Mouse (Mus musculus) mammary gland, adult 2 months (tissue): ENCODE data around the gene Trove2. TPM values are rescaled to one million over a fixed set of nuclear protein-coding genes. Genes with fewer than 3 reads are reported as not detected.

ENCODE experiments used
- polyA plus RNA-seq: library from polyadenylated mRNA; depleted of rRNA; stranded (reverse); fragments of >200 nt; gene quantifications from 2 replicates; pipeline ENCODE4 v1.2.3, GENCODE M21; 2012; ENCODE audit warnings: low replicate concordance; rRNA removed

Gene Trove2
- polyA plus RNA-seq, result 0.90 and 2.0 TPM in 2 replicates

DNA sequence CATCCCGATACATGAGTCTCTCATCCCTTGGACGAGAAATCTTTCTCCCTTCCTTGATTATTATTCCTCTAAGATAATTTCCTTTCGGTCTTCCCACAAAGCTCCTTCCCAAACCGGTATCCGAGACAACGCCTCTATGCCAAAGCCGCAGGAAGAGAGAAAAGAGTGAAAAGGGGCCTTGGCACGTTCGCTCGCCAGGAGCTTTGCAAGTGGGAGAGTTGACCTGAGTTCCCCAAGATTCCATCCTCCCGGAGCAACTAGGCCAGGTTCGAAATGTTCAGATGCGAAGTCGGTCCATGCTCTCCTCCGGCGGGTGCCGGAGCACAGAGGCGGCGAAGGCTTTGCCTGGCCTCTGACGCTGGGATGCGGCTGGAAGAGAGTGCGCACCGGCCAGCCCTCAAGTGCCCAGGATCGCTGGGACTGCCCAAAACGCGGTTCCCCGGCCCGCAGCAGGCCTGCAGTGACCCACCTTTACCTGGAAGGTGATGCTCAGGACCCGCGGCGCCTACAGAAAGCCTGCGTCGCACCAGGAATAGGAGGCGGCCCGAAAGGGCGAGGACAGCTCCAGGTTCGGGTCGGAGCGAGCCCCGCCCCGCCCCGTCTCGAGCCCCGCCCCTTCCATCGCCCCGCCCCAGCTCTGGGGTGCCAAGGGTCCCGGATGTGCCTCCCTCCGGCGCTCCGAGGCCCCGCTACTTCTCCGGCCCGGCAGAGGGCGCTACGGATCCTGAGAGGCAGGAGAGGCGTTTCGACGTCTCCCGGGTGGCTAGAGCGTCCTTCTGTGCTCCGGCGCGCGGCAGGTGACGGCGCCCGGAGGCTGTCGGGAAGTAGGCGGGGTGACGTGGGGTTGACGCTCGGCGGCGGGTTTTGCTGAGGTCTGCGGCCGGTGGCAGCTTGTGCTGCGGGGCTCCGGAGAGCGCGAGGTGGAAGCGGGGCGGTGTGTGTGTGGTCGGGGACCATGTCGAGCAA, at the start of gene Trove2, which contains the start of gene Uchl5:
TSS of gene Trove2 (minus strand) at position 623 of the 966 bp plus-strand sequence.
TSS of gene Uchl5 (plus strand) at position 827 of the 966 bp plus-strand sequence.

DNA sequence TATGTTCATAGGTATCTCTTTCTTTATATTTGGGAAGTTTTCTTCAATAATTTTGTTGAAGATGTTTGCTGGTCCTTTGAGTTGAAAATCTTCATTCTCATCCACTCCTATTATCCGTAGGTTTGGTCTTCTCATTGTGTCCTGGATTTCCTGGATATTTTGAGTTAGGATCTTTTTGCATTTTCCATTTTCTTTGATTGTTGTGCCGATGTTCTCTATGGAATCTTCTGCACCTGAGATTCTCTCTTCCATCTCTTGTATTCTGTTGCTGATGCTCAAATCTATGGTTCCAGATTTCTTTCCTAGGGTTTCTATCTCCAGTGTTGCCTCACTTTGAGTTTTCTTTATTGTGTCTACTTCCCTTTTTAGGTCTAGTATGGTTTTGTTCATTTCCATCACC, 60.8 kb downstream of the Trove2 start, which contains the start of gene Glrx2:
TSS of gene Glrx2 (plus strand) at position 301 of the 400 bp plus-strand sequence.

DNA sequence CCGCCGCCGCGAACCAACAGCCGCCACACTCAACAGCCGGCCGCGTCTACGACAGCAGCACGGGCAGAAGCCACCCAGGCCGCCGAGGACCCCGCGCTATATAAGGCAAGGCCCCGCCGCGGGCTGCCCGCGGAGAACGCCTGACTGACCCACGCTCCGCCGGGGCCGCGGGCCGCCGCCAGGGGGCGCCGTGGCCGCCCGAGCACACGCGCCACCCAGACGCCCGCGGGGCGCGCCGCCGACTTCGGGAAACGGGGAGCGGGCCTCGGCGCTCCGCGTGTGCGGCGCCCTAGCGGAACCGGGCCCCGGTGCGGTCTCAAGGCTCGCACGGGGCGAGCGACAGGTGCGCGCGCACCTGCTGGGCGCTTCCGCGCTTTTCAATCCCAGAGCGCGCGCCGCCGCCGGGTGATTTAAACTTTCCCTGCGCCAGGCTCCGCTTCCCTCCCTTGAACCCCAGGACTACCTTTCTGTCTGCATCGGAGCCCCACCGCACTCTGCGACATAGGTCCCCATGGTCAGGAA, 74.1 kb downstream of the Trove2 start, which contains the start of gene Cdc73:
TSS of gene Cdc73 (minus strand) at position 153 of the 522 bp plus-strand sequence.

Other genes with a start within 250 kb of the Trove2 start
- gene B3galt2, start 136.4 kb downstream of the Trove2 start, polyA plus RNA-seq, result 2.7 and 7.9 TPM in 2 replicates
- gene Cdc73, start 74.2 kb downstream of the Trove2 start, polyA plus RNA-seq, result 0.55 and 3.0 TPM in 2 replicates
- 15.4 and 22.7 TPM in 2 replicates for gene Glrx2, start 60.7 kb downstream of the Trove2 start, polyA plus RNA-seq
- 2.4 and 3.3 TPM in 2 replicates for gene Uchl5, start 204 bp upstream of the Trove2 start, polyA plus RNA-seq
- 2.3 and 8.1 TPM in 2 replicates for gene Rgs2, start 227.1 kb upstream of the Trove2 start, polyA plus RNA-seq